Mouse (Mus musculus): ENCODE data around the gene Atf3.

Atf3 gene

DNA sequence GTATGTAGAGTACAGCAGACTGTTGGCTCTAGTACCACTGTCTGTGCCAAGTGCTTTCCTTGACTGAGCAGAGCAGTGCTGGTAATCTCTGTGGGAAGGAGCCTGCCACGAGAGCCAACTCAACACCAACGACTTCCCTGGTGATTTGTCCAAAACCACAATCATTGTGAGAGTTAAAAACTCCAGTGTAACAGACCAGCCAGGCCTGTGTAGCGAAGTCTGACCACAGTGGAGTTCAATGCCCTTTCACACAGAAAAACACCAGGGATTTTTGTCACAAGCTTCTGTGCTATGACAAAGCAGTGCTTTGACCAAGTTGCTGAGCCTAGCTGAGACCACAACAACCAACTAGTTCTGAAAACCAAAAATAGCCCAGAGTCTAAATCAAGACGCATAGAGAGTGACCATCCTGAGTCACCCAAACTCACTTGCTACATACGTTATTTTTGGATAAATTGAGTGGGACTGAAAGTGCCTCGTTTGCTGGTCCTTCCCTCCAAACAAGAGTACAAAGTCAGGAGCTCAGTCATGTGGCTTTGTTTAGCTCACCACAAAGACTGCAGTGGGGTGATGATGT is 12.6 kb upstream of the Atf3 start:
- no peak for DNase-seq (ENCODE audit: extremely low read depth, low read depth, low spot score)

DNA sequence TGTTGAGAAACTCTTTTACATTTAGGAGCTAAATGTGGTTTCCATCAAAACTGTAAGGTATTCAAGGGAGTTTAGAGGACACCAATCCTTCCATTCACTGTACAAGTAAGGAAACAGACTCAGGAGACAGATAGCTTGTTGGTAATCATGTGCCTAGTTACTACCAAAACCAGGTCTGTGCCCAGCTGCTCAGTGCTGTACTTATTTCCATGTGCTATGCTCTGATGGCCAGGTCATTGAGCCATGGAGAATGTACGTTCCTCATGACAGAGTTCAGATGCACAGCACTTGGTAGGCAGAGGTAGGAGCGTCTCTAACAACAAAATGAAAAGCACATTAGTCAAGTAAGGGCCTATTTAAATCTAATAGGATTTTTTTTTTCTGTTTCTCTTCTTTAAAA is 8.7 kb upstream of the Atf3 start:
- DNase-seq (ENCODE audit: extremely low read depth, low read depth, low spot score), result no peak

DNA sequence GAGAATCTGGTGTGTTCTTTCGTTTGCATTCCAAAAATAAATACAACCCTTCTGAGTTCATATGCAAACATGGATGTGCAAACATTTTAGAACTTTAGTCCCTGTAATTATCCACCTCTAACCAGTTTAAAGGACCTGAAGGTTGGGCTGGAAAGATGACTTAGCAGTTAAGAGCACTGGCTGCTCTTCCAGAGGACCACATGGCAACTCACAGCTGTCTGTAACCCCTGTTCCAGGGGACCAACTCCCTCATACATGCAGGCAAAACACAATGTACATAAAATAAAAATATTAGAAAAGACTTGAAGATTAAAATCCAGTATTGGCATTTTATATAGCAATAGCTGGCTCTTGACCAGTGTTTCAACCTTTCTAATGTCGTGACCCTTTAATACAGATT is 7.9 kb upstream of the Atf3 start:
- no peak for DNase-seq (ENCODE audit: extremely low read depth, low read depth, low spot score)

DNA sequence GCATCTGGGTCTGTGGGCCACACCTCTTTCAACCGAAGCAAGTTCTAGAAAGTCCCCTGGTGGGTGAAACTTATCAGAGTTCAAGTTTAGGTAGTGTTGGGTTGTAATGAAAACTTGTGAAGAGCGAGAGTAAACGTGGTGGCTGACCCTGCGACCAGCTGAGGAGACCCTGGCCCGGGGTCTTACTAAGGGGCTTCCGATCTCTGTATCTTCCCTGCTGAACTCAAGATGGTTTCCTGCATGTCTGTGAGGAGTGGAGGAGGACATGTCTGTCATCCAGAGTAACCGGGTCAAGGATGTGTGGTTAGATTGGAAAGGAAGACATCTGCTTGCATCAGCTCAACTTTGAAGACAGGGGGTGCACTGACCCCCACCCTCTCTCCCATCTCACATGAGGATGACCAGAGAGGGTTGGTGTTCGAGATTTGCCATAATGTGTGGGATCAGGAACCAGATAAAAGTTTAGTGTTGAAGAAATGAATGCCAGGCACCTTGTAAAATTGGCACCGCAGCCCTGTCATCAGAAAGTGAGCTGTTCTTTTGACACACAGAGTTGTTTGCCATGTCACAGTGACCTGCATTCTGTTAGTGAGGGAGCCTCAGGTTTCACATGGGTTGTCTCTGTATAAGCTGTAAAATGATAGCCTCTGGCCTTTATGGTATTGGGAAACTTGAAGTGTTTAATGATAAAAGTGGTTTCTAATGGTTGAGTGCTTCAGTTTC is 7.3 kb upstream of the Atf3 start:
- no peak for DNase-seq (ENCODE audit: extremely low read depth, low read depth, low spot score)

DNA sequence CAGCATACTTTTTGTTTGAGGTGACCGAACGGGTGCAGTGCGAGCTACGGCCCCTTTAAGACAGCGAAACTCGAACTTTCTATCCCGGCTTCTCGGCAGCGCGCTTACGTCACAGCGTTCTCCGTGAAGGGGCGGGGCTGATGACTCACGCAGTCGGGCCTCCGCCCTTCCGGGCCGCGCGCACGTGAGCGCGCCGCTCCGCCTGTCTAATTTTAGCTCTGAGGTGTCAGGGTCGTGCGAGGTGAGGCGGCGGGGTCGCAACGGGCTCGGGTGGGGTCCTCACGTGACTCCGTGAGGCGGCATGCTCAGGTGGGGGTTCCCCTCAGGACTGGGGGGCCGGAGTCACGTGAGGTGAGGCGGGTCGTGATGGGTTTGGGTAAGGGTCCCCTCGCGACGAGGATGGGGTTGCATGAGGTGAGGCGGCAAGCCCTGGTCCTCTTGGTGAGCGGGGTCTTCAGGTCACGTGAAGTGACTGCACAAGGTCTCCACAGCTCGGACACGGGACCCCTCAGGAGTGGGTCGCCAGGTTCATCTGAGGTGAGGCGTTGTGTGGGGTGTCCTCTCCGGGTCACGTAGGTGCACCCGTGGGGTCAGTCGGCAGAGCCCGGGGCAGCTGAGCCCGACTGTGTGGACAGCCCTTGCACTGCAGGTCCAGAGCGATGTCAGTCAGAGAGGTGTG is 6.6 kb upstream of the Atf3 start:
- no peak for DNase-seq (ENCODE audit: extremely low read depth, low read depth, low spot score)

DNA sequence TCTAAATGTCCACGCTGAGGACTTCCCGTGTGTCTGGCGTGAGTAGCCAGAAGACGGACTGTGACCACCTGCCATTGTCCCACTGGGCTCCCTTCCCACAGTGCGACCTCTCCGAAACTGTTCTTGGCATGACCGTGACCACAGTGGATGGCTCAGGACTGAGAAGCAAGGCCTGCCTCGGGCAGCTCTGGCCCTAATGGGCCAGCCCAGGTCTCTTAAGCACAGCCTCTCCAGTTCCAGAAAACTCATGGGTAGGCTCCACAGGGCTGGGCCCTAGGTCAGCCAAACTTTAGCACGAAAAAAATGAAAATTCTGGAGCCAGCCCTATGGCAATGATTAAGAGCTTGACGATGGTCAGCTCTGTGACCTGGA is 6.1 kb upstream of the Atf3 start:
- DNase-seq (ENCODE audit: extremely low read depth, low read depth, low spot score), result no peak

DNA sequence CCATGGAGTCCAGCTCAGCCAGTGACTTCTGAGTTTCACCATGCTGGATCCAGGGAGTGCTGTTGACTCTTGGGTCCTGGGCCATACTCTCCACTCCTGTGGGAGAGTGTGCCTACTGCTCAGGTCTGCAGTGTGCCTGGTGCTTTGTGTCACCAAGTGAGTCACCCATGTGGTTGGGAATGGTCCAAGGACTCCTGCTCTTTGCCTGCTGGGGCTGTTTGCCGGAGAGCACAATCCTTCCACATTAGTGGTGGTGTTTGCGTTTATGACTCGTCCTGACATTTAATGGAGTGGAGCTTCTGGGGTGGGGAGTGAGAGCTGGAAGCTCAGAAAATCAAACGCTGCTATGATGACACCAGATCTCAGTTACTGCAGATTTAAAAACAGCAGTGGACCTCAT is 4.2 kb upstream of the Atf3 start:
- no peak for DNase-seq (ENCODE audit: extremely low read depth, low read depth, low spot score)

DNA sequence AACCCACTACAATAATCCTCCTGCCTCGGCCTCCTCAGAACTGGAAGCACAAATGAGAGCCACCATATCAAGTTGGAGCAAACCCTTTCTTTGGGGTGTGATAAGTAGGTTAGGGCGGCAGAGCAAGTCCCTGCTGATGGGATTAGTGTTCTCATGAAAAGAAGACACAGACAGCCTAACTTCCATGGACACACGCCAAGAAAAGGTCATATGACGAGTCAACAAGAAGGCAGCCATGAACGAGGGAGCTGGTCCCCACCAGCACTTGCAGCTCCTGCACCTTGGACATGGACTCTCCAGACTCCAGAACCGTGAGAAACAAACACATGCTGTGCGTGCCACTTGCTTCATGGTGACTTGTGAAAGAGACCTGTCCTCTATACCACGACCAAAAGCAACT is 2.7 kb upstream of the Atf3 start:
- DNase-seq (ENCODE audit: extremely low read depth, low read depth, low spot score), result no peak

DNA sequence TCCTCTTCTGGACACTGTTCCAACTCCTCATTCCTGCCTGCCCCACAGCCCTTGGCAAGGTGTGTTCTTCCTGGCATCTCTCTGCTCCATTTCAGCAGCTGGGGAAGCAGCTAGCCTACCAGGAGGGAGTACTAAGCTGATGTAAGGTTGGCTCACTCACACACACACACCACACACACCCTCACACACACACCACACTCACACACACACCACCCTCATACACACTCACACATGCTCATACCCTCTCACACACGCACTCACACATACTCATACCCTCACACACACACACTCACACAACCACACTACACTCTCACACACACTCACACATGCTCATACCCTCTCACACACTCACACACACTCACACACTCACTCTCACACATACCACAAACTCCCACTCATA is 1.9 kb upstream of the Atf3 start:
- DNase-seq (ENCODE audit: extremely low read depth, low read depth, low spot score), result no peak

DNA sequence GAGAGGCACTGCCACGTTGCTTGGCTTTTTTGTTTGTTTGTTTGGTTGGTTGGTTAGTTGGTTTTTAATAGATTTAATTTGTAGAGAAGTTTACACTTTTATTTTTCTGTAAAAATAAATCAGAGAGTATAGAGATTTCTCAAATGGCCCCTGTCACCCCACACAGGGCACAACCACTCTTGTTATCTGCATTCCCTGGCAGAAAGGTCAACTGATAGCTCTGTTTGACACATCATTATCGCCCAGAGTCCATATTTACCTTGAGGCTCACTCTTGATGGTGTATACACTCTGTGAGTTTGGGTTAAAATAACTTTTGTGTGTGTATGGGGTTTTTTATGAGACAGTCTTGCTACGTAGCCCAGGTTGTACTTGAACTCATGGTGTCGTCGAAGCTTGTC is 744 bp upstream of the Atf3 start:
- no peak for DNase-seq (ENCODE audit: extremely low read depth, low read depth, low spot score)

DNA sequence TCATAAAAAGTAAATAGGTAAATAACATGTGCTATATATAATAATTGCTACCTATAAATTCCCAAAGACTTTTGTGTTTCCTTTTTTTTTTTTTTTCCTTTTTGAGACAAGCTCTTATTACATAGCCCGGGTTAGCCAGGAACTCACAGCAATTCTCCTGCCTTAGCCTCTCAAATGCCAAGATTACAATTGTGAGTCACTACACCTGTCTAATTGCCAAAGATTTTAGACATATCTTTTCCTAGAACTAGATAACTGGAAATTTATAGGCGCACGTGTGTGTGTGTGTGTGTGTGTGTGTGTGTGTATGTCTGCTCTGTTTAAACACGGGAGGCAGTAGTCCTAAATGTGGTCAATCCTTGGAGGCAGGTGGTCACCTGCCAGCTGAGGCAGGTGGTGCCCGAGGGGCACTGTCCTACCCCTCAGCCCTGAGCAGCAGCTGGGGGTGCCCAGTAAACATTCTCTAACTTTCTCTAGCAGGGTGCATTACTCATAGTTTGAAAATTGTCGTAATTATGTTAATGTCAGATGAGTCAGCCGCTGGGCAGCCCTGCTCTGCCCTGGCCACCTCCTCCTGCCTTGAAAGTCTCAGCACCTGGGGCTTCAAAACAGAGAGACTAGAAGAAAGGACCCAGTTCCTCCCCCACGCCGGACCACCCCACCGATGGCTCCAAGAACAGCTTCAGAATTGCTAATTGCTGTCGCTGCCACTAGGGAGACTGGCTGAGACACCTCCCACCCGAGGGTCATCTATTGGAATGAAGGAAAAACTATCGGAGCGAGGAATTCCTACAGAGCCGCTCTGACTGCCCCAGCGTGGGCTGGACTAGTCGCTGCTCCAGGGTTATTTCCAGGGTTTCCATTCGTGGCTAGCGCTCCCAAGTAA is 1.8 kb downstream of the Atf3 start:
- no peak for DNase-seq (ENCODE audit: extremely low read depth, low read depth, low spot score)

DNA sequence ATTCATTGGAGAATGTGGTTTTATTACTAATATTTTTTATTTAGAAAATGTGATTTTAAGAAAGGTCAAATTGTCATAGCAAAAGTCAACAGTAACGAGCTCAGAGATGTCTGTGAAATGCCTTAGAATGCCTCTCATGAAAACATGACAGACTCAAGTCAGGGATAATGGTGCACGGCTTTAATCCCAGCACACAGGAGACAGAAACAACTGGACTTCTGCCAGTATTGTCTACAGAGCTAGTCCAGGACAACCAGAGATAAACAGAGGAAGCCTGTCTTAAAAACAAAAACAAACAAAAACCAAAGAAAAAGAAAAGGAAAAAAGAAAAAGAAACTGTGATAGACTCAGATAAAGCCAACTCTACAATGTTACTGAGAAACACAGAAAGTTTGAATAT is 6.7 kb downstream of the Atf3 start:
- no peak for DNase-seq (ENCODE audit: extremely low read depth, low read depth, low spot score)

DNA sequence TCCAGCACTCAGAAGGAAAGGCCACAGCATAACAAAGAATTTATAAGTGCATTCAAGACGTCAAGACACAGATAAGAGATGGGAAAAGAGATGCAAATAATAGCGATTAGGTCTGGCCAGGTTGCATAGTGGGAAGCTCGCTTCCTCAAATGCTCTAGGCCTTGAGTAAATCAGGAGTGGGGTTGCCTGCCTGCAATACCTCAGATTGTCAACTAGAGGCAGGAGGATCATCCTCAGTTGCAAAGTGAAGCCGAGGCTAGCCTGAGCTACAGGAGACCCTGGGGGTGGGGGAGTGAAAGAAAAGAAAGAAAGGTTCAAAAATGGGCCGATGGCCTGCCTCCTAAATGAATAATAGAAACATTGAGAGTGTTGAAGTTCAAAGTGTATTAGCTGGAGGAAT is 12.0 kb downstream of the Atf3 start:
- no peak for DNase-seq (ENCODE audit: extremely low read depth, low read depth, low spot score)

DNA sequence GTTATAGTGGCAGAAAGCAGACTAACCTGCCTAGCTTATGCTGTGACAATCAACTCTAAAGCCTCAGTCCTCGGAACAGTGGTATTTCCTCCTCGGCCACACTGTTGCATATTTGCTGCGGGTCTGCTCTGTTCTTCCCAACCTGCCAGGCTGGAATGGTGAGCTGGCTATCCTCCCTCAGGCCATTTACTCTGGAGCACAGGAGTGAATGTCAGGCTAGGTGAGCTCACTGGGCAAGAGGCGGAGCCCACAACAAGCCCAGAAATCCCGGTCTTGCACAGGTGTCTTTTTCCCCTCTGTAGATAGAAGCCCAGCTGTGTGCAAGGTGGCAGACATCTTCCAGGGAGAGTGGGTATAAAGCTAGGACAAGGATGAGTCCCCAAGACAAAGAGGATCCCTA is 13.0 kb downstream of the Atf3 start:
- peak; percentile 71 for DNase-seq (ENCODE audit: extremely low read depth, low read depth, low spot score)

DNA sequence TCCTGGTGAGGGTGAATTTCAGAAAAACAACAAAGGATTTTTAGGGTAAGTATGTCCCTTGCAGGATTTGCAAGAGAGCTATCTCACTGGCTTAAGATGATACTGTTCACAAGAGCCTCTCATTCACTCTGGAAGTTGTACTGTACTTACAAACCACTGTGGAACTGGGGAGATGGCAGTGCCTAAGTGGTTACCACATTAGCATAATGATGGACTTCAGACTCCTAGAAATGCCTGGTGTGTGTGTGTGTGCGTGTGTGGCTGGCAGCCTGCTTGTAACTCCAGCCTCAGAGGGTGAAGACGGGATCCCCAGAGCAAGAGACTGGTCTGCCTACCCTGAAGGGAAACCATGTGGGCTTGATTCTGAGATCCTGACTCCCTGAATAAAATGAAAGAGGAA is 14.3 kb downstream of the Atf3 start:
- DNase-seq (ENCODE audit: extremely low read depth, low read depth, low spot score), result no peak

DNA sequence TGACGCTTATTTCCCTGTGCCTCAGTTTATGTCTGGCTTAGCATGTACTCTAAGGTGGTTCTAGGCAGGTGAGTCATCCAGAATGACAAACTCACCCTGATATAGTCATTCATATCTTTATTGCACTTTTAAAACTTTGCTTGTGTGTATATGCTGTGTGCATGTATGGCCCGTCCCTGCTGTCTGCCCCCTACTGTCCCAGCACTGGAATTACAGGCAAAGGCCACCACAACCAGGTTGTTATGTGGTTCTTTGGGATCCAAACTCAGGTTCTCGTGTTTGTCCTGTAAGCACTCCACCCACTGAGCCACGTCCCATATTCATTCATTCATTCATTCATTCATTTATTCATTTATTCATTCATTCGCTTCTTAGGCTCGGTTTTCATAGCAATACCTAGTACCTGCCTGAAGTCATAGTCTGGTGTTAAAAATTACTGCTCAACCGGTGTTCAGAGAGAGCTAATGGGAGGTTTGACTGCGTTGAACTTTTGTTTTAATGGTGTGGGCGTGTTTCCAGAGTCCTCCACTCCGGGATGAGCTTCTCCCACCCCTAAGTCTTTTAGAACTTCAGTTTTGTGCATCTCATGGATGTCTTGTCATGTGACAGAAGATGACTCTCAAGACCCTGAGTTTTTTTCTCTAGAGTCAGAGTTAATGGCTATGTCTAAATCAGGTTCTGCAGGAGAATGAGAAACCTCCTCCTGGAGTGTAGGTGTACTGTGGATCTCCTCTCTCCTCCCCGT is 15.5 kb downstream of the Atf3 start:
- no peak for DNase-seq (ENCODE audit: extremely low read depth, low read depth, low spot score)

DNA sequence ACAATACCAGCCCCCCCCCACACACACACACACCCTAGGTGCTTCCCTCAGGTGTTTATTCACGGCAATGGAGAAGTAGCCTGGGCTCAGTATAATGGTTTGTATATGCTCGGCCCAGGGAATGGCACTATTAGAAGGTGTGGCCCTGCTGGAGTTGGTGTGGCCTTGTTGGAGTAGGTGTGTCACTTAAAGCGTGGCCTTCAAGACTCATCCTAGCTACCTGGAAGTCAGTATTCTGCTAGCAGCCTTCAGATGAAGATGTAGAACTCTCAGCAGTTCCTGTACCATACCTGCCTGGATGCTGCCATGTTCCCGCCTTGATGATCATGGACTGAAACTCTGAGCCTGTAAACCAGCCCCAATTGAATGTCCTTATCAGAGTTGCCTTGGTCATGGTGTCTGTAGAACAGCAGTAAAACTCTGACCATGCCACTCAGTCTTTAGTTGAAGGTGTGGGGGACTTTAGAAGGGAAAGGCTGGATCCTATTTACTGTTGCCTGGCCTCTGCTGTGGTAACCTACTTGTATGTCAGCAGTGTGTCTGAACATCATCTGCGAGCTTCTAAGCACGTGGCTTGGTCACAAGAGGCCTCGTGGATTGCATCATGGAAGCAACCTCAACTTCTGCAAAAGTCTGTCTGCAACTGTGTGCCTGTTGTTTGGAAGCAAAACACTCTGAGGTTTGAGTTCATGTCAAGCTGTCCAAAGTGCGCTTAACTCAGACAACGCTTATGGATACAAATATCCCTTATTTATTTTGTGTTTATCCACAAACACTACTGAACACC is 16.8 kb downstream of the Atf3 start:
- no peak for DNase-seq (ENCODE audit: extremely low read depth, low read depth, low spot score)

DNA sequence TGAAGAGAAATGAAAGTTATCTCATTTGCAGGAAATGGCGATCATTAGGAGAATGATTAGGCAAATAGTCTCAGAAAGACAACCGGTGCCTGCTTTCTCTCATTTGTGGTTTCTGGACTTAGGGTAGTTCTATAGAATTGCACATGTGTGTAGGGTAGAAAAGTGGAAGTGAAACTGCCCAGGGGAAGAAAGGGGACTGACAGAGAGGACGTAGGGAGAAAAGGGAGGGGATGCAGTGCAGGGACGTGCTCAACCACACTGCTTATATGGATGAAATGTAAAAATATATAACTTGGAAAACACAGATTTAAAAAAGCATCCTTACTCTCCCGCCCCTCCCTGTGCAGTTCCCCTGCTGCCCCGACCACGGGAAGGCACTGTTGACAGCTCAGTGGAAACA is 19.9 kb downstream of the Atf3 start:
- DNase-seq (ENCODE audit: extremely low read depth, low read depth, low spot score), result no peak

DNA sequence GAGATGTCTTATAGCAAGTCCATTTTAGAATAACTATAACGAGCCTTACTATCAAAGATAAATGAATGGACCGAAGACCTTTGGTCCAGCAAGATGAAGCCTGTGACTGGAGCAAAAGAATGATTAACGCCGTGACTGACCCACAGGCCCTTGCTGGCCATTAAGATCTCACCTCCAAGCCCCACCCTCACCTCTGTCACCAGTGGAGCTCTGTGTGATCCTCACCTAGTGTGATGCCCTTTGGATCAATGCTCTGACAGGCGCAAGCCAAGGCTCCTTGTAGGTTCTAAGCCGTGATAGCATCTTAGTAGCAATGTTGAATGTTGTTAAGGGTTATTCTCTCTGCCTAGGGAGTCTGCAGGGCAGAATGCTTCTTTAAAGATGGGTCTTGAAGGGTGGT is 21.8 kb downstream of the Atf3 start:
- no peak for DNase-seq (ENCODE audit: extremely low read depth, low read depth, low spot score)

All from fat pad, adult 2 months (tissue).